Mouse (Mus musculus): ENCODE measurements around the gene Man1c1. TPM values are rescaled to one million over a fixed set of nuclear protein-coding genes. Genes with fewer than 3 reads are reported as not detected.
A peak's percentile ranks its signal among the peaks of the same experiment; 100 is the strongest.

Man1c1 gene
- polyA plus RNA-seq, 1 experiment from 2014 or later = 2.8 TPM

DNA sequence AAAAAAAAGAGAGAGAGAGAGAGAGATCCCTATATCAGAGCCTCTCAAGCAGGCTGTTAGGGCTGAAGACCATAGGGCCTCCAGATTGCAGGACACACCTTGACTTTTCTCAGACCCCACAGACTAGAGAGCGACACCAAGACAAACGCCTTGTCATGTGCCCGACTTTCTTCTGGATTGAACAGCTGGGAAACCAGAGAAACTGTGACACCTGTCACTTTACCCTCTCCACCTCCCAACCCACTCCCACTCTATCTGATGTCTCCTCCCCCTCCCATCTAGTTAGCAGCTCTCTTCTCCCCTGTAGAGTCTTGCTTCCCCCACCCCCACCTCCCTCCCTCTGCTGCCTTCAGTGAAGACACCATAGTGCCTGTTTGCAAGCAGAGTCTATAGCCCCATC lies 35.4 kb upstream of the Man1c1 start:
- DNase-seq (ENCODE audit: low spot score) = no peak
- Histone ChIP-seq H3K4me3 (no peak overlapping the region), H3K36me3 (no peaks in the 10 kb centered on the region), H3K27me3 (ENCODE audit: low read depth, poor library complexity, severe bottlenecking) (no peaks in the 10 kb centered on the region; the same call in 1 of the 2 replicates), H3K27ac (replicated peaks) (no peak overlapping the region), H3K4me1 (peaks cover 45% of the 10 kb centered on the region), H3K9me3 (replicated peaks) (no peaks in the 10 kb centered on the region)
- WGBS = 87% methylated on average over 3 of the region's 3 CpGs

DNA sequence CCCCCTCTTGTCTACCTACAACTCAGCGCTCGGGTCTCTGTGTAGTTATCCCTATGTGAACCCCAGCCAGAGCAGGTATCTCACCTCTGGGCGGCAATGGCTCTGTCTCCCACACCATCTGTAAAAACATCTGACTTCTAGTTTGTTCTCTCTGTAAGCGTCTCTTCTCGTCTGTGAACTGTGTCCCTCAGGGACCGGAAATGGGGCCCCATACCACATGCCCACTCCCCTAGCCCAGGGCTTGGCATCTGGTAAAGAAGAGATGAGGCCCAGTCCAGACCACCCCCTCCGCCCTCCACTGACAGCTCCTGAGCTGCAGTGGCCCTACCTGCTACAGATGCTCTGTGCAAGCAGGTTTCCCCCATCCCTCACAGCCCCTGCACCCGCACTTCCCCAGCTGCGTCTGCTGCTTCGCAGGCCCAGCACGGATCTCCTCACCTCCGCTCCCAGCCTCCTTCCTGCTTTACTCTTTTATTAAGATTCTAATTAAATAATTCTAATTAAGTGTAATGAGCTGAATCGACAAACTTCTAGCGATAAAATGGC lies 33.3 kb upstream of the Man1c1 start:
- Histone ChIP-seq H3K27me3 (ENCODE audit: low read depth, poor library complexity, severe bottlenecking) (peaks cover 3% of the 10 kb centered on the region), H3K9me3 (replicated peaks) (no peaks in the 10 kb centered on the region), H3K36me3 (no peaks in the 10 kb centered on the region), H3K27ac (replicated peaks) (no peak overlapping the region), H3K4me1 (peaks cover 45% of the 10 kb centered on the region), H3K4me3 (no peak overlapping the region)
- DNase-seq (ENCODE audit: low spot score) = no peak
- WGBS = 58% methylated on average over 14 of the region's 14 CpGs

DNA sequence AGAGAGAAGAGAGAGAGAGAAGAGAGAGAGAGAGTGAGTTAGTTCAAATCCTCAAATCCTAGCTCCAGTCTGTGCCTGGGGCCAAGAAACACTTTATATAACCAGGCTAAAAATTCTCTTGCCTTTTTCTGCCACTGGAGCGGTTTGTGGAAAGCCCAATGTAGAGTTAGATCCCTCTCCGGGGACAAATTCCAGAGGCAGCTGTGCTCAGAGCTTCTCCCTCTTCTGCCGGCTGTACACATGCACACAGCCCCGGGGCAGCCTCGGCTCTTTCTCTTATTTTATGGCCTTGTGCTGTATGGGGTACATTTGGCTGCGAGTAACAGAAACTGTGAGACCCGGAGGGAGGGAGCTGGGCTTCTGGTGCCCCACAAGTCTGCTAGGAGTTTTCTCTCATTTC lies 32.1 kb upstream of the Man1c1 start:
- no peak for DNase-seq (ENCODE audit: low spot score)
- Histone ChIP-seq H3K27ac (replicated peaks) (no peak overlapping the region), H3K4me3 (no peak overlapping the region), H3K4me1 (peaks cover 35% of the 10 kb centered on the region), H3K27me3 (ENCODE audit: low read depth, poor library complexity, severe bottlenecking) (peaks cover 6% of the 10 kb centered on the region), H3K36me3 (no peaks in the 10 kb centered on the region), H3K9me3 (replicated peaks) (no peaks in the 10 kb centered on the region)
- WGBS = 78% methylated on average over 7 of the region's 7 CpGs

DNA sequence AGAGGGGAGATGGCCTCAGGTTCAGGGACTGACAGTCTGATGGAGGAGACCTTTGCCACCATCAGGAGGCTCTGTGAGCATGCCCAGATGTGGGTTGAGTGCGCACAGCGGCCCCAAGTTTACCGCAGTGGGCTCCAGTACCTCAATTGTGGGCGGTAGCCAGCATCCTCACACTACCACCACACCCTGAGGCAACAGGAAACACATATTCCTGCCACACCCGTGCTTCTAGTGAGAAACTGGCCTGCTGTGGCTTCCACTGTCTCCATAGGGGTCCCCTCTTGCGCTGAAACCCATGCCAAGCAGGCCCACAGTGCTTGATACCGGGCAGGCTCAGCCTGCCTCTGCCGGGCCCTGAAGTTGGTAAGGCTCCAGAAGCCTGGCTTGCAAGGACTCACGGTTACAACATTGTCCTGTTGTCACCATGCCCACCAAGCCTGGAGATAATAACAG lies 30.6 kb upstream of the Man1c1 start:
- peaks cover 46% of the 10 kb centered on the region for H3K4me1 ChIP-seq
- H3K27ac ChIP-seq (replicated peaks) = peak overlapping the region; percentile 49; the same call in 1 of the 2 replicates
- H3K9me3 ChIP-seq (replicated peaks) = no peaks in the 10 kb centered on the region
- no peak overlapping the region; the same call in 1 of the 2 replicates for H3K4me3 ChIP-seq
- H3K27me3 ChIP-seq (ENCODE audit: low read depth, poor library complexity, severe bottlenecking) = peaks cover 13% of the 10 kb centered on the region
- WGBS = 53% methylated on average over 9 of the region's 9 CpGs
- H3K36me3 ChIP-seq = no peaks in the 10 kb centered on the region
- no peak for DNase-seq (ENCODE audit: low spot score)

DNA sequence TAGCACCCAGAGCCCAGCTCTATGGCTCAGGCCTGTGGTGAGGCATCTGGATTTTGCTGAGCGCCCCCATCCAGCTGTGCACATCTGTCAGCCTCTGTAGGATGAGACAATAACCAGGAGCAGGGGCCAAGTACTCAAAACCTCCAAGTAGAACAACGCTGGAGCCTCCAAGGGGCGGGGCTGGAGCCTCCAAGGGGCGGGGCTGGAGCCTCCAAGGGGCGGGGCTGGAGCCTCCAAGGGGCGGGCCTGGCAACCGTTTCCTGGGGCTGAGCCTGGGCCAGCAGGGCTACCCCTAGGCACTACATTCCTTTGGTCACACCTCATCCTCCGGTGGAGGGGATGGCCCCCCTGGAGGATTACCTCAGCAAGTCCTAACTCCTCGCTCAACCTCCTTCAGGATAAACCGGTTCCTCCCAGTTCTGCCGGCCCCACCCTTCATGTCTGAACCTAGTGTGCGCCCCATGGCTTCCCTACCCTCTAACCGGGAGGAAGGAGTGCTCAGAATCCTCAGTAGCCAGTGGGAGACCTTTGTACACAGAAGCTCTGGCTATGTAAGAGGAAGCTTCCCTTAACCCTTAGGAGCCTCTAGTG lies 30.0 kb upstream of the Man1c1 start:
- WGBS = 7% methylated on average over 13 of the region's 13 CpGs
- H3K9me3 ChIP-seq (replicated peaks) = no peaks in the 10 kb centered on the region
- H3K27me3 ChIP-seq (ENCODE audit: low read depth, poor library complexity, severe bottlenecking) = peaks cover 17% of the 10 kb centered on the region
- DNase-seq (ENCODE audit: low spot score) = peak; percentile 56
- H3K27ac ChIP-seq (replicated peaks) = peak overlapping the region; percentile 49; the same call in 1 of the 2 replicates
- H3K4me1 ChIP-seq = peaks cover 51% of the 10 kb centered on the region
- peak overlapping the region; percentile 25 for H3K4me3 ChIP-seq
- no peaks in the 10 kb centered on the region for H3K36me3 ChIP-seq

DNA sequence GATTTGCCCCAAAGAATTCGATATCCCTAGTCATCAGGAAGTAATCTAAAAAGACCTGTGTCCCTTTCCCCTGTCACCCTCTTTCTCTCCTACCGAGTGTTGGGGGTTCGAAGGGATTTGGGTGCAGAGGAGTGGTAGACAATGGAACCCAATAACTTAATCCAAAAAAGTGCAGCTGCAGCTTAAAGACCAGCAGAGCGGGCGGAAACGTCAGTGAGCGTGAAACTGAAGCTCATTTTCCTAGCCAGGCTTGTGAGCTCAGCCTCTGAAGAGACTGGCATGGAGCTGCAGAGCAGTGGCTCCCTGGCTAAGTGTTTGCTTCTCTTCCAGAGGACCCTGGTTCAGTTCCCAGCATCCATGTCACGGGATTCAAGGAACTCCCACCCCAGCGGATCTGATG lies 29.3 kb upstream of the Man1c1 start:
- DNase-seq (ENCODE audit: low spot score) = no peak
- H3K4me1 ChIP-seq = peaks cover 53% of the 10 kb centered on the region
- 49% methylated on average over 9 of the region's 9 CpGs for WGBS

DNA sequence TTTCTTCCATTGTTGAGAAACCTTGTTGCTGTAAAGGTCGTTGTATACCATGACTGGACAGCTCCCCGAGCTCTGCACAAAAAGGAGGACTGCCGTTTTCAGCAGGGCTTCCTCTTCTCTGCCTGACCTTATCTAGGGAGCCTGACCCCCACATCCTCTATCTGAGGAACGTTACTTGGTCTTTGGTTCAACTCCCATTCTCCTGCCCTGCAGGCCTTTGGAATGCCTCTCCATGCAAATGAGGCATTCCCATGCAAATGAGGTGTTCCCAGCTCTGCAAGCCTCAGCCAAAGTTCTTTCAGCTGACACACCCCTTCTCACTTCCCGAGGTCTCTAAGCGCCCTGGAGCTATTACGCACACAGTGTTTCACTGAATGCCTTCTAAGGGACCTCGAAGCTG lies 26.0 kb upstream of the Man1c1 start:
- Histone ChIP-seq H3K9me3 (replicated peaks) (no peaks in the 10 kb centered on the region), H3K36me3 (no peaks in the 10 kb centered on the region), H3K27me3 (ENCODE audit: low read depth, poor library complexity, severe bottlenecking) (peaks cover 20% of the 10 kb centered on the region; the same call in 1 of the 2 replicates), H3K4me1 (peaks cover 42% of the 10 kb centered on the region), H3K4me3 (no peak overlapping the region), H3K27ac (replicated peaks) (0 out of 2 replicates have a peak overlapping the region, but pooled peaks have one; percentile 3)
- WGBS = 5% methylated on average over 8 of the region's 8 CpGs
- DNase-seq (ENCODE audit: low spot score) = no peak

More for the DNA sequence above, 29.3 kb upstream of the Man1c1 start:
- Histone ChIP-seq H3K27me3 (ENCODE audit: low read depth, poor library complexity, severe bottlenecking) (peaks cover 20% of the 10 kb centered on the region), H3K9me3 (replicated peaks) (no peaks in the 10 kb centered on the region), H3K36me3 (no peaks in the 10 kb centered on the region), H3K27ac (replicated peaks) (no peak overlapping the region), H3K4me3 (no peak overlapping the region)

DNA sequence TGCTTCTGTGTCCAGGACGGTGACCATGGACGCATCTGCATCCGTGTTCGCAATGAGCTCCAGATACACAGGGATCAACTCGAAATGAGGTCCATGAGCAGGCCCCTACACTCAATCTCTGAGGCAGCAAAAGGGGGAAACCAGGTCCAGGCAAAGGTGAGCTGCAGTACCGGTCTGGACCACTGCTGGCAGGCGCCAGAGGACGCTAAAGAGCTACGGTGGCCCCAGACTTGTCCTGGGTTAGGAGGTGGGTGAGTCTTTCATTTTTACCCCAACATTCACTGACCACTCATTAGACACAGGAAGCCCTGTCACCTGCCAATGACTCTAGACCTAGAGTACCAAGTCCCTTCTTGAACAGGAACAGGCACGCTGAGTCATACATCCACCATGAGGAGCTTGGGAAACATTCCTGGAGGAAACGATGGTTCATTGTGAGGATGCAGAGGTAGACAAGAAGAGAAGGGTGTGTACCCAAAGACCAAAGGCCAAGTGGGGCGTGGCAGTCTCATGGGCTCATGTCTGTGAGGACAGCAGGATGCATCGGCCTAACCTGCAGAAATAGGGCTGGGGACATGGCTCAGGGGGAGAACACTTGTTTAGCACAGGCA lies 21.8 kb upstream of the Man1c1 start:
- no peaks in the 10 kb centered on the region; the same call in 1 of the 2 replicates for H3K9me3 ChIP-seq (replicated peaks)
- no peaks in the 10 kb centered on the region for H3K36me3 ChIP-seq
- no peak for DNase-seq (ENCODE audit: low spot score)
- no peak overlapping the region for H3K27ac ChIP-seq (replicated peaks)
- H3K27me3 ChIP-seq (ENCODE audit: low read depth, poor library complexity, severe bottlenecking) = 0 out of 2 replicates have a peak, but pooled peaks cover 11% of the 10 kb centered on the region
- H3K4me1 ChIP-seq = peaks cover 29% of the 10 kb centered on the region
- 68% methylated on average over 13 of the region's 13 CpGs for WGBS
- no peak overlapping the region for H3K4me3 ChIP-seq

DNA sequence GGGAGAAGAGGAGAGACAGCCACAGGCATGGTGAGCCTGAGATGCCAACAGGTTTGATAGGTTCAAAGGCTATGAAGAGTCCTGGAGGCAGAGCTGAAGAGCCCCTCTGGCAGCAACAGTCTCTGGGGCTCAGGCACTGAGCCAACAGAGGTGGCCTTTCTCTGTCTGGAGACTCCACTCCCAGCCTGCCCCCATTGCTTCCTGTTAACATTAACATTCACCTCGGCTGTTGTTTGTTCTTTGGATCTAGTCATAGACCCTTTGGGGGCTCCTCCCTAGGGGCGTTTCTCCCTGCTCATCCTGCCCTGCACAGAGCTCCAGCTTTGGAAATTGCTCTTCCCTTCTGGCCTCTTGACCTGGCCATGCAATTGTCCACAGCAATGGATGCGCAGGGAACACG lies 20.9 kb upstream of the Man1c1 start:
- Histone ChIP-seq H3K4me3 (no peak overlapping the region), H3K27ac (replicated peaks) (no peak overlapping the region), H3K4me1 (peaks cover 21% of the 10 kb centered on the region), H3K27me3 (ENCODE audit: low read depth, poor library complexity, severe bottlenecking) (0 out of 2 replicates have a peak, but pooled peaks cover 7% of the 10 kb centered on the region), H3K36me3 (no peaks in the 10 kb centered on the region), H3K9me3 (replicated peaks) (no peaks in the 10 kb centered on the region; the same call in 1 of the 2 replicates)
- 66% methylated on average over 4 of the region's 4 CpGs for WGBS
- no peak for DNase-seq (ENCODE audit: low spot score)

DNA sequence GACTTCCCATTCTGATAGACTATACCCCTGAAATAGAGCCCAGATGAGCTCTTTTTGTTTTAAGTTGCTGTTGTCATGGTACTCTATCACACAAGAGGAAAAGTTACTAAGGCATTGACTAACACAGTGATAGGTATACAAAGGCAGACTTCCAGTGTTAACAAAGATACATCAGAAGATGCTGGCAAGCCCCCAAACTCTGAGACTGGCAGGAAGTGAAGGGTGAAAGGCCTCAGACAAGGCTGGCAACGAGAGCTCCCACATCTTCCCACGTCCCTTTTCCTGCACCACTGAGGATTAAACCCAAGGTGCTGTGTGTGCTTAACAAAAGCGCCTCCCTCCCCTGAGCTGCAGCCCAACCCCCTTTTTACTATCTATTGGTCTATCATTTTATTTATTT lies 19.2 kb upstream of the Man1c1 start:
- Histone ChIP-seq H3K27ac (replicated peaks) (no peak overlapping the region), H3K9me3 (replicated peaks) (no peaks in the 10 kb centered on the region; the same call in 1 of the 2 replicates)
- 77% methylated on average over 3 of the region's 3 CpGs for WGBS

DNA sequence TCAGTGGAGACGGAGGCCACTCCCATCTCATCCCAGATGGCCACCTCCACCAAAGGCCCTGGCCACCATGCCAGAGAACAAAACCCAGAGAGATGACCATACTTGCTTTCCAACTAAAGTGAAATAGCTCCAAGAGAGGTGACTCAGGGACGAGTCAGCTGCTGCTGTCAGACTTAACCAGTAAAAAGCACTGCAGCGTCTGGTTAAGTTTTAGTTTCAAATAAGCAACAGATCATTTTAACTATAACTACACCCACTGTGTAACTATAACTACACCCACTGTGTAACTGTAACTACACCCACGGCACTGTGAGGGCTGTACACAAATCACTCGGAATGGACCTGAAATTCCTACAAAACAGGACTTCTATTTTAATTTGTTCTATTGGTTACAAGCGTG lies 17.0 kb upstream of the Man1c1 start:
- Histone ChIP-seq H3K4me3 (no peak overlapping the region), H3K9me3 (replicated peaks) (no peaks in the 10 kb centered on the region; the same call in 1 of the 2 replicates), H3K27me3 (ENCODE audit: low read depth, poor library complexity, severe bottlenecking) (no peaks in the 10 kb centered on the region), H3K36me3 (no peaks in the 10 kb centered on the region), H3K4me1 (peaks cover 9% of the 10 kb centered on the region), H3K27ac (replicated peaks) (no peak overlapping the region)
- 89% methylated on average over 6 of the region's 6 CpGs for WGBS
- no peak for DNase-seq (ENCODE audit: low spot score)

More for the DNA sequence above, 19.2 kb upstream of the Man1c1 start:
- Histone ChIP-seq H3K27me3 (ENCODE audit: low read depth, poor library complexity, severe bottlenecking) (no peaks in the 10 kb centered on the region), H3K4me3 (no peak overlapping the region), H3K36me3 (no peaks in the 10 kb centered on the region), H3K4me1 (peaks cover 11% of the 10 kb centered on the region)
- DNase-seq (ENCODE audit: low spot score) = no peak

DNA sequence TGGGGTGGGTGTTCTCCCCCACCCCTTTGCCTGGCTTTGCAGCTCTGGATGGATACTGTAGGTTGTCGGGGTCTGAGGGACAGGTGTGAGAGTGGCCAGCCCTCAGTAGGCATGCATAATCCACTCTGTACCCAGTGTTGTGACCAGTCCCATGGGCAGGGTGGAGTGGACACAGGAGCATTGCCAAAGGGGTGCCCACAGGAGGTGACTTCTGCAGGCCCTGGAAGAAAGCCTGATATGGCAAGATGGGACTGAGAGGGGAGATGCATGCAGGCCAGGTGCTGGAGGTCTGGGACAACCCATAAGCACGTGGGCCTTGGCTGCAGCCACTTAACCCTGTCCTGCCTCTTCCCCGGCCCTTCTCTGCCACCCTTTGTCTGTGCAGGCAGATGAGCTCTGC lies 16.3 kb upstream of the Man1c1 start:
- Histone ChIP-seq H3K9me3 (replicated peaks) (no peaks in the 10 kb centered on the region; the same call in 1 of the 2 replicates), H3K27me3 (ENCODE audit: low read depth, poor library complexity, severe bottlenecking) (no peaks in the 10 kb centered on the region), H3K4me3 (no peak overlapping the region), H3K36me3 (no peaks in the 10 kb centered on the region), H3K4me1 (peaks cover 7% of the 10 kb centered on the region), H3K27ac (replicated peaks) (no peak overlapping the region)
- no peak for DNase-seq (ENCODE audit: low spot score)
- 67% methylated on average over 3 of the region's 3 CpGs for WGBS

DNA sequence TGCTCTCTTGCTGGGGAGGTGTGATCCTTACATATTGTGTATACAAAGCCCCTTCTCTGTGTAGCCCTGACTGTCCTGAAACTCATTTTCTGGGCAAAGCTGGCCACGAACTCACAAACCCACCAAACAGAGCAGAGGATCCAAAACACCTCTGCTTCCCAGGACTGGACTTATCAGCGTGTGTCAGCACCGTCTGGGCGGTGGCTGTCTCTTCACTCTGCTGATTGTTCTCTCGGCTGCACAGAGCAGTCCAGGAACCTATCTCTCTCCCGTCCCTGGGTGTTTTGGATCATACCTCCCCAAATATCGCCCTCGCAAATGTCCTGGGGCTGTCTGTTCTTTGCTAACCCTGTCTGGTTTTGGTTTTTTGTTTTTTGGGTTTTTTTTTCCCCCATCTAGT lies 15.4 kb upstream of the Man1c1 start:
- H3K4me1 ChIP-seq = no peaks in the 10 kb centered on the region; the same call in 1 of the 2 replicates
- H3K27me3 ChIP-seq (ENCODE audit: low read depth, poor library complexity, severe bottlenecking) = no peaks in the 10 kb centered on the region
- H3K4me3 ChIP-seq = no peak overlapping the region
- H3K9me3 ChIP-seq (replicated peaks) = no peaks in the 10 kb centered on the region; the same call in 1 of the 2 replicates
- DNase-seq (ENCODE audit: low spot score) = no peak
- 80% methylated on average over 8 of the region's 8 CpGs for WGBS
- no peaks in the 10 kb centered on the region for H3K36me3 ChIP-seq
- H3K27ac ChIP-seq (replicated peaks) = no peak overlapping the region
